Mouse (Mus musculus): ENCODE data around the gene Slc38a6. TPM values are rescaled to one million over a fixed set of nuclear protein-coding genes. Genes with fewer than 3 reads are reported as not detected.

Slc38a6 gene
- polyA plus RNA-seq, 1 experiment, result 18.8 TPM

DNA sequence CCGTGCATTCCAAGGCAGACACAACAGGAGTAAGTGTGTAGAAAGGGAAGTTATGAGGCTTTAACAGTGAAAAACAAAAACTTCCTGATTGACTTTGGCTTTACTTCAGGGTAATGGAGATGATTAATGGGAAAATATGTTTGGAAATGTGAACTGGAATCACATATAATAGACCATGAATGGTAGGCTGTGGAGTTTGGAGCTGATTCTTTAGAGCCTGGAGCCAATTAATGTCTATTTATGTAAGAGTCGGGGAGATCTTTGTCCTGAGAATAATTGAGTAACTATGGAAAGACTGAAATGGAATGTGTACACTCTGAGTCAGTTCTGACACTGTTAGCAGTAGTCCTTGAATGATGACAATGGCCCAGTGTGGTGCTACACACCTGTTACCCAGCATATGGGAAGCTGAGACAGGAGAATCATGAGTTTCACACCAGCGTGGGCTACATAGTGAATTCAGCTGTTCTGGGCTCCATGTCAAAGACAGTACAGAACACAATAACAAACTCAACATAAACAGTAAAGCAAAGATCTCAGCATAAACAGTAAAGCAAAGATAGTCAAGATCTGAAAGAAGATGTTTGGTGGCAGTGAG, 21.1 kb upstream of the Slc38a6 start:
- Histone ChIP-seq H3K9ac (ENCODE audit: low read depth, poor library complexity, severe bottlenecking) (no peak overlapping the region), H3K4me3 (ENCODE audit: low read depth, low read length) (no peak overlapping the region), H3K9me3 (replicated peaks; ENCODE audit: control insufficient read depth, insufficient read depth, low read length, poor library complexity, severe bottlenecking) (no peaks in the 10 kb centered on the region; the same call in 1 of the 2 replicates), H3K27ac (ENCODE audit: insufficient read depth, low read length) (no peak overlapping the region), H3K27me3 (ENCODE audit: control insufficient read depth, insufficient read depth, low read length, poor library complexity, severe bottlenecking) (no peaks in the 10 kb centered on the region), H3K36me3 (ENCODE audit: control insufficient read depth, insufficient read depth, low read length, poor library complexity, severe bottlenecking) (no peaks in the 10 kb centered on the region), H3K4me1 (ENCODE audit: control insufficient read depth, insufficient read depth, low read length) (no peaks in the 10 kb centered on the region)
- TF ChIP-seq CTCF (IDR thresholded peaks at IDR 0.05; ENCODE audit: low read depth, low read length), result no peak
- no peak for TF ChIP-seq EP300 (IDR thresholded peaks at IDR 0.05; ENCODE audit: insufficient read depth, low read depth, low read length)
- TF ChIP-seq POLR2A (IDR thresholded peaks at IDR 0.05; ENCODE audit: insufficient read depth, low read length), result no peak

GRCm38 (mm10) chr12:73266597-73266996, 20.0 kb upstream of the Slc38a6 start:
- Histone ChIP-seq H3K9ac (ENCODE audit: low read depth, poor library complexity, severe bottlenecking) (no peak overlapping the region), H3K27me3 (ENCODE audit: control insufficient read depth, insufficient read depth, low read length, poor library complexity, severe bottlenecking) (no peaks in the 10 kb centered on the region), H3K4me3 (ENCODE audit: low read depth, low read length) (no peak overlapping the region), H3K9me3 (replicated peaks; ENCODE audit: control insufficient read depth, insufficient read depth, low read length, poor library complexity, severe bottlenecking) (no peaks in the 10 kb centered on the region; the same call in 1 of the 2 replicates), H3K4me1 (ENCODE audit: control insufficient read depth, insufficient read depth, low read length) (no peaks in the 10 kb centered on the region), H3K27ac (ENCODE audit: insufficient read depth, low read length) (no peak overlapping the region), H3K36me3 (ENCODE audit: control insufficient read depth, insufficient read depth, low read length, poor library complexity, severe bottlenecking) (no peaks in the 10 kb centered on the region)
- TF ChIP-seq EP300 (IDR thresholded peaks at IDR 0.05; ENCODE audit: insufficient read depth, low read depth, low read length), result no peak
- no peak for TF ChIP-seq POLR2A (IDR thresholded peaks at IDR 0.05; ENCODE audit: insufficient read depth, low read length)
- TF ChIP-seq CTCF (IDR thresholded peaks at IDR 0.05; ENCODE audit: low read depth, low read length), result no peak

DNA sequence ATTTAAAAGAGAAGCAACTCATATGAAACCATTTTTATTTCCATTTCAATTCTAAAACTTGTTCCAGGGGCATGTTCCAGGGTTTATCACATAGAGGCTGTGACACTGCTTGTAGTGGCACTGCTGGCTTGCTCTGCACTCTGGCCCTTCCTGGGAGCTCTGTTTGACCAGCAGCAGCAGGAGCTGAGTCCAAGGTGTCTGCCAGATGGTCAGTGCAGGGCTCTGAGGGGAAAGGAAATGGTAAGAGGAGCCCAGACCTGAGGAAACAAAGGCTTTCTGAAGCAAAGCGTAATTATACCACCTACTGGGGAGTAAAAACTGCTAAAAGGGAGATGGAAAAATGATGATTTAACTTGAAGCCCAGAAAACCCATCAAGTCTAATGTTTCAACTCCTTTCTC, 18.1 kb upstream of the Slc38a6 start:
- no peaks in the 10 kb centered on the region for H3K36me3 ChIP-seq (ENCODE audit: control insufficient read depth, insufficient read depth, low read length, poor library complexity, severe bottlenecking)
- TF ChIP-seq EP300 (IDR thresholded peaks at IDR 0.05; ENCODE audit: insufficient read depth, low read depth, low read length) (no peak), POLR2A (IDR thresholded peaks at IDR 0.05; ENCODE audit: insufficient read depth, low read length) (no peak)
- no peaks in the 10 kb centered on the region for H3K27me3 ChIP-seq (ENCODE audit: control insufficient read depth, insufficient read depth, low read length, poor library complexity, severe bottlenecking)
- no peak overlapping the region for H3K4me3 ChIP-seq (ENCODE audit: low read depth, low read length)
- no peaks in the 10 kb centered on the region for H3K4me1 ChIP-seq (ENCODE audit: control insufficient read depth, insufficient read depth, low read length)
- no peak overlapping the region for H3K27ac ChIP-seq (ENCODE audit: insufficient read depth, low read length)
- H3K9ac ChIP-seq (ENCODE audit: low read depth, poor library complexity, severe bottlenecking), result no peak overlapping the region
- H3K9me3 ChIP-seq (replicated peaks; ENCODE audit: control insufficient read depth, insufficient read depth, low read length, poor library complexity, severe bottlenecking), result no peaks in the 10 kb centered on the region

DNA sequence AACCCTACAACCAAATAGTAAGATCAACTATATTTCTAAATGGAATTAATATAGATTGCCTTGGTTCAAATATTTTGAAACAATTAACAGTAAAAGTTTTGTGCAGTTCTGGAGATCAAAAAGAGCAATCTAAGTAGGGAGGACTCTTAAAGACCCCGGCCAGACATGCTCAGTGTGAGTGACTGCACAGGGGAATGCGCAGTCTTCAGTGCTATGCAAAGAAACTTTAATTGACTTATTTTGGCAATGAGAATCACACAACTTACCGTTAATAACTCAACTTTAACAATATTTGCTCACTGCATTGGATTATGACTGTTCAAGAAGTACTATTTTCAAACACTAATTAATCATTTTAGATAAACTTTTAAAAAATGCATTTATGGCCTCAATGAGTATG, 17.0 kb upstream of the Slc38a6 start:
- H3K27me3 ChIP-seq (ENCODE audit: control insufficient read depth, insufficient read depth, low read length, poor library complexity, severe bottlenecking), result no peaks in the 10 kb centered on the region
- TF ChIP-seq EP300 (IDR thresholded peaks at IDR 0.05; ENCODE audit: insufficient read depth, low read depth, low read length) (no peak), POLR2A (IDR thresholded peaks at IDR 0.05; ENCODE audit: insufficient read depth, low read length) (no peak), CTCF (IDR thresholded peaks at IDR 0.05; ENCODE audit: low read depth, low read length) (no peak)
- 0 out of 2 replicates have a peak, but pooled peaks cover under 1% of the 10 kb centered on the region for H3K9me3 ChIP-seq (replicated peaks; ENCODE audit: control insufficient read depth, insufficient read depth, low read length, poor library complexity, severe bottlenecking)
- H3K27ac ChIP-seq (ENCODE audit: insufficient read depth, low read length), result no peak overlapping the region
- H3K36me3 ChIP-seq (ENCODE audit: control insufficient read depth, insufficient read depth, low read length, poor library complexity, severe bottlenecking), result no peaks in the 10 kb centered on the region
- no peak overlapping the region for H3K4me3 ChIP-seq (ENCODE audit: low read depth, low read length)
- no peaks in the 10 kb centered on the region for H3K4me1 ChIP-seq (ENCODE audit: control insufficient read depth, insufficient read depth, low read length)
- H3K9ac ChIP-seq (ENCODE audit: low read depth, poor library complexity, severe bottlenecking), result no peak overlapping the region

- Histone ChIP-seq H3K27ac (ENCODE audit: insufficient read depth, low read length) (no peak overlapping the region), H3K4me1 (ENCODE audit: control insufficient read depth, insufficient read depth, low read length) (no peaks in the 10 kb centered on the region), H3K4me3 (ENCODE audit: low read depth, low read length) (no peak overlapping the region), H3K9ac (ENCODE audit: low read depth, poor library complexity, severe bottlenecking) (no peak overlapping the region), H3K9me3 (replicated peaks; ENCODE audit: control insufficient read depth, insufficient read depth, low read length, poor library complexity, severe bottlenecking) (0 out of 2 replicates have a peak, but pooled peaks cover 4% of the 10 kb centered on the region), H3K36me3 (ENCODE audit: control insufficient read depth, insufficient read depth, low read length, poor library complexity, severe bottlenecking) (no peaks in the 10 kb centered on the region), H3K27me3 (ENCODE audit: control insufficient read depth, insufficient read depth, low read length, poor library complexity, severe bottlenecking) (no peaks in the 10 kb centered on the region)
- no peak for TF ChIP-seq CTCF (IDR thresholded peaks at IDR 0.05; ENCODE audit: low read depth, low read length)
- TF ChIP-seq EP300 (IDR thresholded peaks at IDR 0.05; ENCODE audit: insufficient read depth, low read depth, low read length), result no peak
- no peak for TF ChIP-seq POLR2A (IDR thresholded peaks at IDR 0.05; ENCODE audit: insufficient read depth, low read length)
These were observed 16.6 kb upstream of the Slc38a6 start for GRCm38 (mm10) chr12:73269933-73270332.

GRCm38 (mm10) chr12:73274921-73275320, 11.7 kb upstream of the Slc38a6 start:
- TF ChIP-seq CTCF (IDR thresholded peaks at IDR 0.05; ENCODE audit: low read depth, low read length) (no peak), EP300 (IDR thresholded peaks at IDR 0.05; ENCODE audit: insufficient read depth, low read depth, low read length) (no peak), POLR2A (IDR thresholded peaks at IDR 0.05; ENCODE audit: insufficient read depth, low read length) (no peak)
- Histone ChIP-seq H3K36me3 (ENCODE audit: control insufficient read depth, insufficient read depth, low read length, poor library complexity, severe bottlenecking) (peaks cover 9% of the 10 kb centered on the region), H3K9me3 (replicated peaks; ENCODE audit: control insufficient read depth, insufficient read depth, low read length, poor library complexity, severe bottlenecking) (peaks cover 18% of the 10 kb centered on the region), H3K4me3 (ENCODE audit: low read depth, low read length) (no peak overlapping the region), H3K9ac (ENCODE audit: low read depth, poor library complexity, severe bottlenecking) (no peak overlapping the region), H3K27me3 (ENCODE audit: control insufficient read depth, insufficient read depth, low read length, poor library complexity, severe bottlenecking) (no peaks in the 10 kb centered on the region), H3K27ac (ENCODE audit: insufficient read depth, low read length) (no peak overlapping the region), H3K4me1 (ENCODE audit: control insufficient read depth, insufficient read depth, low read length) (no peaks in the 10 kb centered on the region)
